Mouse (Mus musculus): ENCODE data around the gene Gm12169. TPM values are rescaled to one million over a fixed set of nuclear protein-coding genes. Genes with fewer than 3 reads are reported as not detected.

The Gm12169 gene
- polyA plus RNA-seq, 2 experiments, result not detected

GRCm38 (mm10) chr11:46543530-46543929 lies 19.5 kb downstream of the Gm12169 start:
- H3K4me1 ChIP-seq (ENCODE audit: control insufficient read depth, insufficient read depth, low read length), result no peaks in the 10 kb centered on the region
- H3K4me3 ChIP-seq (replicated peaks; ENCODE audit: low read length), result no peak overlapping the region
- no peaks in the 10 kb centered on the region for H3K36me3 ChIP-seq (ENCODE audit: control insufficient read depth, insufficient read depth, low read length)
- H3K9me3 ChIP-seq (ENCODE audit: control insufficient read depth, low read length), result no peaks in the 10 kb centered on the region
- H3K4me2 ChIP-seq (replicated peaks; ENCODE audit: low read depth, low read length, severe bottlenecking), result no peak overlapping the region
- no peak for TF ChIP-seq POLR2A (IDR thresholded peaks at IDR 0.05; ENCODE audit: borderline replicate concordance, extremely low read depth, insufficient read depth, insufficient read length)
- ATAC-seq (ENCODE audit: low FRiP score, low read depth) (no peak), DNase-seq (ENCODE audit: low spot score) (no peak)
- no peak overlapping the region for H3K9ac ChIP-seq (ENCODE audit: low read depth, low read length, severe bottlenecking)
- H3K27me3 ChIP-seq (ENCODE audit: control insufficient read depth, insufficient read depth, low read length), result no peaks in the 10 kb centered on the region
- no peak overlapping the region for H3K27ac ChIP-seq (replicated peaks; ENCODE audit: low read depth, low read length)
- WGBS, result 75% methylated on average over 2 of the region's 2 CpGs

GRCm38 (mm10) chr11:46549721-46550120 lies 25.7 kb downstream of the Gm12169 start:
- TF ChIP-seq POLR2A (IDR thresholded peaks at IDR 0.05; ENCODE audit: borderline replicate concordance, extremely low read depth, insufficient read depth, insufficient read length), result no peak
- Histone ChIP-seq H3K4me2 (replicated peaks; ENCODE audit: low read depth, low read length, severe bottlenecking) (no peak overlapping the region), H3K27me3 (ENCODE audit: control insufficient read depth, insufficient read depth, low read length) (no peaks in the 10 kb centered on the region), H3K9ac (ENCODE audit: low read depth, low read length, severe bottlenecking) (no peak overlapping the region), H3K4me1 (ENCODE audit: control insufficient read depth, insufficient read depth, low read length) (no peaks in the 10 kb centered on the region), H3K36me3 (ENCODE audit: control insufficient read depth, insufficient read depth, low read length) (no peaks in the 10 kb centered on the region), H3K4me3 (replicated peaks; ENCODE audit: low read length) (no peak overlapping the region), H3K9me3 (ENCODE audit: control insufficient read depth, low read length) (no peaks in the 10 kb centered on the region), H3K27ac (replicated peaks; ENCODE audit: low read depth, low read length) (no peak overlapping the region)
- DNase-seq (ENCODE audit: low spot score) (no peak), ATAC-seq (ENCODE audit: low FRiP score, low read depth) (no peak)
- WGBS, result 82% methylated on average over 4 of the region's 4 CpGs

DNA sequence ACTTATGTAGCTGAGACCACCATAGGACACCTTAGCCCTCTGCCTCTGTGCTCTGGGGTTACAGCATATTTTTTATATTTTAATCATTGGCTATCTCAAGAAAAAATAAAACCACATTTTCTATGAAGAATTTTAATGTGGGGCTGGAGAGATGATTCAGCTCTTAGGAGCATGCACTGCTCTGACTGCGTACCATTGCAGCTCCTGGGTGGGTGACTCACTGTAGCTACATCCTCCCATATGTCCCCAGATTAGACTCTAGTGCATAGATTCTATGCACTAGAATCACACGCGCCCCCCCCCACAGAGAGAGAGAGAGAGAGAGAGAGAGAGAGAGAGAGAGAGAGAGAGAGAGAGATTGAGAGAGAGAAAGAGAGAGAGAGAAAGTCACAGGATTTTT lies 28.7 kb downstream of the Gm12169 start:
- no peak overlapping the region for H3K27ac ChIP-seq (replicated peaks; ENCODE audit: low read depth, low read length)

DNA sequence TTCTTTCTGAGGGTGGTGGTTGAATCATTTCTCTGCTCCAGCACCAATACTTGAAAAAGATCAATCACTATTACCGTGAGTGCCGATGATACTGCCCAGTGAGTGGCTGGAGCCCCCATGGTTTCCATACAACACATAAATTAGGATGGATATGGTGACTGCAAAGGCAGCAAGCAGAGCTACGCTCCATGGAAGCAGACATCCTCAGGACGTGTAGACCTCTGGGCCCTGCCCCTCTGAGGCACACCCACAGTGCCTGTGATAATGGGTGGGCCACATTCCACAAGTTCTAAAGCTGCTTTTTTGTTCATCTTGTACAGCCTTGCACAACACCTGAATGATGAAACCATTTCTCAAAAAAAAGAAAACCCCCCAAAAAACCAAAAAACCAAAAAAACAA lies 37.1 kb downstream of the Gm12169 start:
- H3K4me1 ChIP-seq (ENCODE audit: control insufficient read depth, insufficient read depth, low read length), result no peaks in the 10 kb centered on the region
- H3K4me3 ChIP-seq (replicated peaks; ENCODE audit: low read length), result no peak overlapping the region
- no peaks in the 10 kb centered on the region for H3K9me3 ChIP-seq (ENCODE audit: control insufficient read depth, low read length)
- no peak overlapping the region for H3K27ac ChIP-seq (replicated peaks; ENCODE audit: low read depth, low read length)
- DNase-seq (ENCODE audit: low spot score) (no peak), ATAC-seq (ENCODE audit: low FRiP score, low read depth) (no peak)
- no peak for TF ChIP-seq POLR2A (IDR thresholded peaks at IDR 0.05; ENCODE audit: borderline replicate concordance, extremely low read depth, insufficient read depth, insufficient read length)
- H3K27me3 ChIP-seq (ENCODE audit: control insufficient read depth, insufficient read depth, low read length), result no peaks in the 10 kb centered on the region
- H3K9ac ChIP-seq (ENCODE audit: low read depth, low read length, severe bottlenecking), result no peak overlapping the region
- no peaks in the 10 kb centered on the region for H3K36me3 ChIP-seq (ENCODE audit: control insufficient read depth, insufficient read depth, low read length)
- WGBS, result 81% methylated on average over 4 of the region's 4 CpGs
- H3K4me2 ChIP-seq (replicated peaks; ENCODE audit: low read depth, low read length, severe bottlenecking), result no peak overlapping the region

More for the DNA sequence above, 28.7 kb downstream of the Gm12169 start:
- H3K4me1 ChIP-seq (ENCODE audit: control insufficient read depth, insufficient read depth, low read length), result no peaks in the 10 kb centered on the region
- no peaks in the 10 kb centered on the region for H3K9me3 ChIP-seq (ENCODE audit: control insufficient read depth, low read length)
- TF ChIP-seq POLR2A (IDR thresholded peaks at IDR 0.05; ENCODE audit: borderline replicate concordance, extremely low read depth, insufficient read depth, insufficient read length), result no peak
- DNase-seq (ENCODE audit: low spot score), result no peak
- no peak overlapping the region for H3K4me3 ChIP-seq (replicated peaks; ENCODE audit: low read length)
- H3K27me3 ChIP-seq (ENCODE audit: control insufficient read depth, insufficient read depth, low read length), result no peaks in the 10 kb centered on the region
- no peak for ATAC-seq (ENCODE audit: low FRiP score, low read depth)
- H3K4me2 ChIP-seq (replicated peaks; ENCODE audit: low read depth, low read length, severe bottlenecking), result no peak overlapping the region
- no peaks in the 10 kb centered on the region for H3K36me3 ChIP-seq (ENCODE audit: control insufficient read depth, insufficient read depth, low read length)
- no peak overlapping the region for H3K9ac ChIP-seq (ENCODE audit: low read depth, low read length, severe bottlenecking)
- WGBS, result 87% methylated on average over 3 of the region's 3 CpGs

- H3K4me1 ChIP-seq (ENCODE audit: control insufficient read depth, insufficient read depth, low read length), result no peaks in the 10 kb centered on the region
- ATAC-seq (ENCODE audit: low FRiP score, low read depth), result no peak
- 68% methylated on average over 1 of the region's 1 CpGs for WGBS
Measured at GRCm38 (mm10) chr11:46564671-46565070, 40.7 kb downstream of the Gm12169 start.

GRCm38 (mm10) chr11:46565967-46566366 lies 42.0 kb downstream of the Gm12169 start:
- H3K36me3 ChIP-seq (ENCODE audit: control insufficient read depth, insufficient read depth, low read length), result no peaks in the 10 kb centered on the region
- H3K4me3 ChIP-seq (replicated peaks; ENCODE audit: low read length), result no peak overlapping the region
- no peak for ATAC-seq (ENCODE audit: low FRiP score, low read depth)
- no peaks in the 10 kb centered on the region for H3K4me1 ChIP-seq (ENCODE audit: control insufficient read depth, insufficient read depth, low read length)
- DNase-seq (ENCODE audit: low spot score), result no peak
- TF ChIP-seq POLR2A (IDR thresholded peaks at IDR 0.05; ENCODE audit: borderline replicate concordance, extremely low read depth, insufficient read depth, insufficient read length), result no peak
- H3K9ac ChIP-seq (ENCODE audit: low read depth, low read length, severe bottlenecking), result no peak overlapping the region
- no peak overlapping the region for H3K4me2 ChIP-seq (replicated peaks; ENCODE audit: low read depth, low read length, severe bottlenecking)
- H3K27ac ChIP-seq (replicated peaks; ENCODE audit: low read depth, low read length), result no peak overlapping the region
- H3K9me3 ChIP-seq (ENCODE audit: control insufficient read depth, low read length), result no peaks in the 10 kb centered on the region
- H3K27me3 ChIP-seq (ENCODE audit: control insufficient read depth, insufficient read depth, low read length), result no peaks in the 10 kb centered on the region
- WGBS, result 91% methylated on average over 2 of the region's 2 CpGs

More at GRCm38 (mm10) chr11:46564671-46565070, 40.7 kb downstream of the Gm12169 start:
- Histone ChIP-seq H3K27me3 (ENCODE audit: control insufficient read depth, insufficient read depth, low read length) (no peaks in the 10 kb centered on the region), H3K27ac (replicated peaks; ENCODE audit: low read depth, low read length) (no peak overlapping the region), H3K36me3 (ENCODE audit: control insufficient read depth, insufficient read depth, low read length) (no peaks in the 10 kb centered on the region), H3K9me3 (ENCODE audit: control insufficient read depth, low read length) (no peaks in the 10 kb centered on the region), H3K4me2 (replicated peaks; ENCODE audit: low read depth, low read length, severe bottlenecking) (no peak overlapping the region), H3K4me3 (replicated peaks; ENCODE audit: low read length) (no peak overlapping the region), H3K9ac (ENCODE audit: low read depth, low read length, severe bottlenecking) (no peak overlapping the region)
- TF ChIP-seq POLR2A (IDR thresholded peaks at IDR 0.05; ENCODE audit: borderline replicate concordance, extremely low read depth, insufficient read depth, insufficient read length), result no peak
- DNase-seq (ENCODE audit: low spot score), result no peak
